Mouse (Mus musculus) ES-CJ7 (cell line): ENCODE results near the gene Col24a1.

Experiments used
- DNase-seq: peaks from one replicate; pipeline ENCODE4 v3.0.0; 2011; ENCODE audit warnings: low read depth, low spot score

Gene Col24a1

DNA sequence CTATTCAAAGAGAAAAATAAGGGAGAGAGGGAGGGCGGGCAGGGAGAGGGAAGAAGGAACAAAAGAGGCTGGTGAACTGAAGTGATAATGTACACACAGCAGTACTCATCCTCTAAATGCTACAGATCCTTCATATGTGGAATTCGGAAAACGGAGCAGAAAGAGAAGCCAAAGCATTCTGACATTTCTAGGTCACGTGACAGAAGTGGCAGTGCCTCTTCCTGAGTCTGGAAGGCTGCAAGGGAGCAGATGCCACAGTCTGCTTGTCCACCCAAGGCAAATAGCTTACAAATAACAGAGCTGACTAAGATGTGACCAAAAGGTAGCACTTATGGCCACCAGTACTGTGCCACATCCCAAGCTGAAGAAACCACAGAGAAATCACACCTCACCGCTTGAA is 164.8 kb downstream of the Col24a1 start:
- DNase-seq, result no peak

DNA sequence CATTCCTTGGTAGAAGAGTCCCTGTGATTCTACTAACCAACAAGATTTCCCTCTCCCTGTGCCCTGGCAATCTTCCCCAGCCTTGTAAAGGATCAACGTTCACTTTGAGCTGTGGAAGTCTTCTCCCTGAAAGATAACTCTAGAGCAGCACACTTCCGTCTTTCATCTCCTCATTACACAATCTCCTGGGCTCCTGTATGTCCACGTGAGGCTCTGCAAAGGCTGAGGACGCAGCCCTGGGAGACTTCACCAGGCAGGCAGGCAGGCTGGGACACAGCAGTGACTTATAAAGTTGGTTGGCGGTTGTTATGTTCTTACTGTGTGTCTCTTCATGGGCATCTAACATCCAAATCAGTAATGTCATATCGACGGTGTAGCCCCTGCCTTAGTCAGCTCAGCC is 170.1 kb downstream of the Col24a1 start:
- DNase-seq, result no peak

DNA sequence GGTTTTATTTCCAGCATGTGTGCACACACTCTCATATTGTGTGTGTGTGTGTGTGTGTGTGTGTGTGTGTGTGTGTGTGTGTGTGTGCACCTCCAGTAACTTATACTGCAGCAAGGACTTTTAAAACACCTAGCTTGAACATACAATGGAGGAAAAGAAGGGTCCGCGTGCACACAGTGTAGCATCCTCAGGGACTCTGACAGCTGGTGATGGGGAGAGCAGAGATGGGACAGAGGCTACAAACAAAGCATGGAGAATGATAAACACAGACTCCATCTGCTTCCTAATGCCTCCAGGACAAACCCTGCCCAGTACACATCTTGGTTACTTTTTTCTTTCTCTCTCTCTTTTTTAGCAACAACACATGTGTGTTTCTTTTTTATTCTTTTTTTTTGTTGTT is 171.5 kb downstream of the Col24a1 start:
- DNase-seq, result no peak

DNA sequence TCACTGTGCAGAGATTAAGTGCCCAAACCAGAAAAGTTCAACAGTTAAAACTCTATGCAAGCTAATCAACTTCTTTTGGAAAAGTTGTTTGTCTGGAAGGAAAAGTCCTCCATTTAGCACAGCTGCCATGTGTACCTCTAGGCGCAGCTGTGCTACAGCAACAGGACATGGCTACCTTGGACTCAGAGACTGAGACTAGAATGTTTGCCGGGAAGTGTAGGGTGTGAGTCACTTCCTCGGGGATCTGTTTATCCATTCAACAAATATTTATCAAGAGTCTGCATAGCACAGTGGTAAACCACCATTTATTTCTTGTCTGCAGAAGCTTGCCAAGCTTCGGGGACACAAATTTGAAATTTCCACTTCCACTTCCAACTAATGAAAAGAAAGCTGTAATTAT is 178.8 kb downstream of the Col24a1 start:
- no peak for DNase-seq

DNA sequence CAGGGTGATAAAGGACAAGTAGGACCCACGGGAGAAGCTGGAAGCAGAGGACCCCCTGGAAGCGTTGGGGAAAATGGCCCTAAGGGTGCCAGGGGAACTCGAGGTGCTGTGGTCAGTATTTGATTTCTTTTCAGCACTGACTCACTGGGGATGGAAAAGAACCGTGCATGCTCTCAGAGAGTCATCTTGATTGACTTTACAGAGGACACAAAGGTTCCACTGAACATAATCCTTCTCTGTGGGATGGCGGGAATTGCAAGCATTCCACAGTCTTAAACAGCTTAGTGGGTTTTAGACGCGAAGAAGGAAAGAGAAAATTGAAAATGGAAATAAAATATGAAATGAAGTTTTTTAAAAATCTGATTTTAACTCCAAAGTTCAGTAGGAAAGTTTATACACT is 181.9 kb downstream of the Col24a1 start:
- no peak for DNase-seq

DNA sequence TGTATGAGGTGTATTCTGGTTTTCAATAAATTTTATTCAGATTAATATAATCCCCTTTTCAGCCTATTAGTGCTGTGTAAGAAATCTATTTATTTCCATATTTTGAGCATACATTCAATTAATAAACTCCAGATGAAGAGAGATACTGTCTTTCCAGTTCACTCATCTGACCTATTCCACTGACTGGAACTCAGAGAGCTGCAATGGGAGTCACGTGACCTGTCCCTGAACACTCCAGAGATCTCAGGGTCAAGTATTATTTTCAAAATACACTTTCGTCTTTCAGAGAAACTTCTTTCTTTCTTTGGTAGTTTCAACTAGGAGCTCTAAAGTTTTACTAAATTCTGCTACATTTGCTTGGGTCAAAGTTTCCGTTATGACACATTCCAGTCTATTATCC is 184.4 kb downstream of the Col24a1 start:
- no peak for DNase-seq

DNA sequence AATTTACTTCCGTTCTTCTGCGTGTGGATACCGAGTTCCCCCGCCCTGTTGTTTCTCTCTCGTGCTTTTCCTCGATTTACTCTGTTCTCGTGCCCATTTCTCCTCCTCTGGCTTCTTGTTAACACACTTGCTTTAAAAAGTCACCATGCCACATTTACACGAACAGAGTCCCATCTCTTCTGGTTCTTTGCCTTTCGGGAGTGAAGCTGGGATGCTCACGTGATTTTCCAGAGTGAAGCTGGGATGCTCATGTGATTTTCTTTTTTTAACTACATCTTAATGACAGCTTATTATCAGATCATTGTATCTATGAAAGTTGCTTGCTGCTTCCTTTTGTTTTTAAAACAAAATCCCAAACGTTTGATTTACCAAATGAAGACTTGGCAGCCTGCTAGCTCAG is 184.8 kb downstream of the Col24a1 start:
- no peak for DNase-seq

DNA sequence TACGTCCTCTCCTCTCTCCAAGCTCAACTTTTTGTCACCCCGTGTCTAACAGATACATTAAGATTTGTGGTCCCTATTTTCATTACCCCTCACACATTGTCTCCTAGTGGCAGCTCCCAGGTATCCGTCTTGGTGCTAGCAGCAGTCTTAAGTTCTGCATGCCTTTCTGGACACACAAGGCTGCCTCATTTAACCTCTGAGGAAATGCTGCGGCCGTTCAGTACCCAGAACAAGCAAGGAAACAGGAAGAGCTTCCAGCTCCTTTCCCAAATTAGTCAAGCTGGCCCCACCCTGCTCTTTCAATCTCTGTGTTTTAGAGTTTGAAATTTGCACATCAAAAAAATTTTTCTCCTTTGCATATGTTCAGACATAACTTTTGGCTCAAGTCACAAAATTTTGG is 186.2 kb downstream of the Col24a1 start:
- no peak for DNase-seq

DNA sequence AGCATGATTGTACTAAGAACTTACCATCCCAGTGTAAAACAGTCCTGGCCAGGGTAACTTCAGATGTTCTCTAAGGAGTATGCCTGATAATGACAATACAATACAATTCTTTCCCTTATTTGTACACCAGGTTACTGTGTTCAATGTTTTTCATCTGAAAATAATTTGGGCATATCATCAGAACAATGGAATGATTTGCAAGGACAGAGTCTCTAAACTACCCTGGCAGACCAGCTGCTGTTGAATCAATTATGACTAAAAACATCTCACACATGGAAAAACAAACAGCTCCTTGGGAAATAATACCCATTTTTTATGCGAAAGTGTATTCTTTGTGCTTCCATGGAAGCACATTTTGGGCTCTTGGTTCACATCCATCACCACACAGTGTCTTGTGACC is 198.0 kb downstream of the Col24a1 start:
- DNase-seq, result no peak

DNA sequence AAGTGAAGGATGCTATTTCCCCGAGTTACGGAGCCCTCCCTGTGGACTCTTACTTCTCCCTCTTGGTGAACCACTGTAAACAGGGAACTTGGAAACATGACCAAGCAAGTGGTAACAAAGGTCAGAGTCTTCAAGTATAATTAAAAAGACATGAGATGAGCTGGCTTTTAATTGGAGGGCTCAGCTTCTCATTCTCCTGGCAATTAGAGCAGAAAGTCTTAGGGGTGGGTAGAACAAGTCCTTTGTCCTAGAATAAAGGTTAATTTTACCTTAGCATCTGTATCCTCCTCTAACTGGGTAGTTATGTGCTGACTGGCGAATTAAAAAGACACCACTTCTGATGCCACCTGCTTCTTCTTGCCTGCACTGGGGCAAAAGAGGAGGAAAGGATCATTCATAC is 199.1 kb downstream of the Col24a1 start:
- no peak for DNase-seq

DNA sequence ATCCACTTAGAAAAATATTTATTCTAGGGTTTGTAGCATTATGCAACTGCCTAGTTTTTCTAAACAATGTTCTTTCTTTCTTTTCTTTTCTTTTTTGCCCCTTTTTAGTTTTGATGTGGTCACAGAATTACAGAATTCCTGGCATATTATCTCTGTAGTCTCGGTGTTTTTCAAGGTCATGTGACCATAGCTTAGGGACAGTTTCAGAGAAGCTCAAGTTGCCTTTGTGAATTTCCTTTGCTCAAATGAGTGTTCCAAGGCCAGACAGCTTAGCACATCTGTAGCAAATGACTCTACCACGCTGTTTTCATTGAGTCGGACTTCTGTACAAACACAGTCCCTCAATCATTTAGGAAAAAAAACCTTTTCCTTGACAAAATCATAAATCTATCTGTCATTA is 205.9 kb downstream of the Col24a1 start:
- no peak for DNase-seq

DNA sequence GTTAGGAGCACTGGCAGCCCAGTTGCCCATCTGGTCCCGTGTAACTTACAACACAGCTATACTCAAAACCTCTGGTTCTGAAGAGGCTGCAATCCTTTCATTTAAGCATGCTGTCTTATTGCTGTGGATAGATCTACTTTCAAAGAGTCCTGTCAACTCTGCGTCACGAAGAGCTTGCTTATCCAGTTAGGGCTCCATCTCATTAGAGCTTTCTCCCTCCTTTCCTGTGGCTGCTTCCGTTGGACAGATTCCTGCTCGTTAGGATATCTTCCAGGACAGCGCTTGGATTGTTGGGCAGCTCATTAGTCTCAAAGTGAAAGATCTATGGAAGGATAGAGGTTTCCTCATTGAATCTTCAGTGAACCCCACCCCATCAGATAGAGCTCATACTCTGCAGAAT is 206.6 kb downstream of the Col24a1 start:
- DNase-seq, result no peak

DNA sequence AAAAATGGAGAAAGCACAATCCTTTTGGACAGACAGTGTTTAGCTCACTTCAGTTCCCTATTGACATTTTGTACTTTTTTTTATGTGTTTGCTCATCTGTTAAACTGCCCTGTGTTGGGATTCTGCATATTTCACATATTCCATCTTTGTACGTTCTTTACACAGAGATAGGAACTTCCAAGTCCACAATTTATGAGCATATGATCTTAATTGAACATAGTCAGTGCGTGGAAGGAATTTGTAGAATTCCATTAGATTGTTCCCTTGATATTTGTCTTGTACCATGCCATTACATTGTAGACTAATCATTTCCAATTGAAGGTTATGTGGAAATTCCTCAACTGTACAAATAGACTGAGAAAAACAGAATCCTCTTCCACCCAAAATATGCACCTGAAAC is 212.6 kb downstream of the Col24a1 start:
- DNase-seq, result no peak

DNA sequence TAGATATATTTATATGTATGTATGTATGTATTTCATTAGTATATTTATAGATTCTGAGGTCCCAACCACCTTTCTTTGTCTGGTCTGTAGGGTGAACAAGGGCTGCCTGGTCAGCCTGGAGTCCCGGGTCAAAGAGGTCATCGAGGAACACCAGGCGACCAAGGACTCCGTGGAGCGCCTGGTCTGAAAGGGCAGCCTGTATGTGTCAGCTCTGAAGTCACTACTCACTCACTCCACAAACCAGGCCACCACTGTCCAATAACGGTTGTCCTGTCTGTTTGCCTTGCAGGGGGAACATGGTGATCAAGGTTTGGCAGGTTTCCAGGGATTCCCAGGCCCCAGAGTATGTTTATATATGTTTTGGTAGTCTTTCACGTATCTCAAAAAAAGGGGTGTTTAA is 216.3 kb downstream of the Col24a1 start:
- no peak for DNase-seq

DNA sequence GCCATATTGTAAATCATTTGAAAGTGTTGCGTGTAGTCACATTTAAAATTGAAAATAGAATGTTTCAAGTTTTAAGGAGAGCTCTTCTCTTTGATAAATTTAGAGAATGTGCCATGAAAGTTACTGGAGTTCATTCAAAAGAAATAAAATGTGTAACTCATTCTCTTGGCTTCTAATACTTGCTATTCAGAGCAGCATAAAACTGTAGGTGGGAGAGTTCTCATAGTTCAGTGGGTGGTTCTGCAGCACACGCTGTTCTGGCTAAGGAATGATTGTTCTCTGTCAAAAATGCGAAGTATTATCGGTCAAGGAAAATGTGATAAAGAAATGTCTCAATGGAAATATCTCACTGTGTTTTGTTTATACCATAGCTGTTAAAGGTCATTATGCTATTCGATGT is 221.9 kb downstream of the Col24a1 start:
- DNase-seq, result no peak

DNA sequence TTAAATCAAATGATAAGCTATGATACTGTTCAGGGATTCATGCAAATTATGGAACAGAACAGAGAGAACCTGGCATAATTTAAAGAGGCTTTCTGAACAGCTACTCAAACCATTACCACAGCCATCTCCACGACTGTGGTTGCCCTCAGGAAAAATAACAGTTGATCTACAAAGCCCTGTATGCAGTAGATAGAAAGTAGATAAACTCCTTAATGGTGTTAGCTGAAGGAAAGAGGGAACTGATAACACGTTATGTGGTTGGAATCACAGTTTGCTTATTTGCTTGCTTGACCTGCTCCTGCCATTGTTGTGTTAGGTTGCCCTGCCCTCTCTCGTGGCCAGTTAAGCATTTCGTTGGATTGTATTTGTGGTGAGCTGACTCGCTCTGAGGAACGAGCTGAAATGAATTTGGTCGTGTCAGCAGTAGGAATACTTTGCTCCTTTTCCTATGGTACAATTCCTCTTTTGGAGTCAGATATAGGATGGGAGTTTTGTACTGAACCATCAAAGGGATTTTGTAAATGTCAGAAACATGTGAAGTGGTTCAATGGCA is 229.3 kb downstream of the Col24a1 start:
- DNase-seq, result no peak

DNA sequence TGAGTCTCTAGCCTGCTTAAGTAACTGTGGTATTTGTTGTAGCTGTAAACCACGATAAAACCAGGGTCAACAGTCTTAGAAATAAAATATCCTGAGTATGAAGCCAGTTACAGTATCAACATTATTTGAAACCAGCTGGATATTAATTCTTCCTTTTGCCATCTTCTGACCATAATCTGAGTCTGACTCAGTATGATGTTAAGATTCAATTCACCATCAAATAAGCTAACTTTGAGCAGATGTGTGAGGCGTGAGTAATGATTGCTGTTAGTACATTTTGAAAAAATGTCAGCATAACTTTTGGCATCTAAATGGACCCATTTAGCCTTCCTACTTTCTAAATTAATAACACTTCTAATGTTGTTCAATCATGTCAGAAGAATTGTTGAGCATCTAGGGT is 230.0 kb downstream of the Col24a1 start:
- DNase-seq, result no peak

DNA sequence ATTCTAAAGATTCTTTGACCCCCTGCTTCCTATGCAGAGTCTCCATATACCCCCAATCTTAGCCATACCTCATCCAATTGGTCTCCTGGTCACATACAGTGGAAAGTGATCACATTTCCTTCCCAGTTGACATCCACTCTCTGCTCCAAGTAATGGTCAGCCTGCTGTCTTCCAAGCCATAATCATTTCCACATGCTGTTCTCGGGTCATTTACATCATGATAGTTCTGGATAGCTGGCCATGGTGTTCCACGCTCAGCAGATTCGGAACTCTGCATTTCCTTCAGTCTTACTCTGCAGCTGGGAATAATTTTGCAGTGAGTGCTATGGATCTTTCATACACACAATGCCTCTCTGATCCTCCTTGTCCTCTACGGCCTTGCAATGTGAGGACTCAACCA is 233.0 kb downstream of the Col24a1 start:
- DNase-seq, result no peak

DNA sequence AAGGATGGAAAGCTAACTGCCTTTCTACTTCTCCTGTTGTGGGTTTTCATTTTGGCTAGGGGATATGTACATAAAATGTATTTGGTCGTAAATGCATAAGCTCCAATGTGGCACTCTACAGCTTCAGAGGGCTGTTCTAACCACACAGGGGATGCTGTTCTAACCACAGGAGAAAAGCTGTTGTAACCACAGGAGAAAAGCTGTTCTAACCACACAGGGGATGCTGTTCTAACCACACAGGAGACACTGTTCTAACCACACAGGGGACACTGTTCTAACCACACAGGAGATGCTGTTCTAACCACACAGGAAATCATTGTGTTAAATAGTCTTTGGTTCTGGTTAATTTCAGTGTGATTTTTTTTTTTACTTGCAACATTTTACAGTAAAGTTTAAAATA is 245.6 kb downstream of the Col24a1 start:
- DNase-seq, result no peak

DNA sequence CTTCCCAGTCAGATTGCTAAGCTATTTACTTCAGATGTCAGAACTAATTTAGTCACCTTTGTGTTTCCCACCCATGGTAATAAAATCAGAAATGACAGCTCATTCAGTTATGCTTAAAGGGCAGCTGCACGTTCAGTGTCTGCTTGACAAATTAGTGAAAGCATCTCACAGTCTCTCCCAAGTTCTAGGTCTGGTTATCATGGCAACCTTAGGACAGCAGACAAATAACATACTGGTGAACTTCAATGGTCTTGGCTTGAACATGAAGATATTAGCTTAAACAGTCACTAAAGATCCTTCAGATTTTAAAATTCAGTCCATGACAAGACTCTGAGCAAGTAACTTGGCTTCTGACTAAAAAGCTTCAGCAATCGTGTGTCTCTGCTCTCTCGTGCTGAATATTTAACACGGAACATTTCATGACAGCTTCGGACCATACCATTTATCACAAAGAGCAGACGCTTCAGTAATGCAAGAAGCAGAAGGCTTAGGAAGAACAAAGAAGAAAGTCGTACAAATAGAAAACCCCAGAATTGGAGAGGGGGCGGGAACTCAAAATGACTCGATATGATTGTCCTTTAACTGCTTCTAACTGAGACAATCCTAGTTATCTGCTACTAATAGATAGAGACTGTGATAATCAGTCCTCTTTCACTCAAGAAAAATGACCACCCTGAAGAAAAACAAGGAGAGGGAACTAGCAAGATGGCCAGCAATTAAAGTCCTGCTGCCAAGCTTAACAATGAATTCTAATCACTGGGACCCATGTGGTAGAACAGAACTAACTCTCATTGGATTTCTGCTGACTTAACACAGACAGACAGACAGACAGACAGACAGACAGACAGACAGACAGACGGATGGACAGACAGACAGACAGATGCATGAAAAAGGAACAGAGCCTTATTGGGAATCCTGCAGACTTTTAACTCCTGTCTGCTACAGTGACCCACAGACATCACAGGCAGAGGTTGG is 256.5 kb downstream of the Col24a1 start:
- DNase-seq, result no peak

DNA sequence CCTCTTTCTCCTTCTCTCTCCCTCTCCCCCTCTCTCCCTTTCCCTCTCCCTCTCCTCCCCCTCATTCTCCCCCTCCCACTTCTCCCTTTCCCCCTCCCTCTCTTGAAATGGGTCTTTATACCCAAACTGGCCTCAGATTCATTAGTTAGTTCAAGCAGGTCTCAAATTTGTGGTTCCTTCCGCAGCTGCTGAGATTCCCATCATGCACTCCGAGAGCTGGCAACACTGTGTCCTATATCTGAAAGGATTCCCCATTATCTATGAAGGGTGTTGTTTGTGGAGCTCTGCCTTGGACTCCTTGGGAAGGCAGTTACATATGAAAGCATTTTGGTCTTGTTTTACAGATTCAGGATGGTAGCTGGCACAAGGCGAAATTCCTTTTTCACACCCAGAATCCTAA is 257.9 kb downstream of the Col24a1 start:
- no peak for DNase-seq

DNA sequence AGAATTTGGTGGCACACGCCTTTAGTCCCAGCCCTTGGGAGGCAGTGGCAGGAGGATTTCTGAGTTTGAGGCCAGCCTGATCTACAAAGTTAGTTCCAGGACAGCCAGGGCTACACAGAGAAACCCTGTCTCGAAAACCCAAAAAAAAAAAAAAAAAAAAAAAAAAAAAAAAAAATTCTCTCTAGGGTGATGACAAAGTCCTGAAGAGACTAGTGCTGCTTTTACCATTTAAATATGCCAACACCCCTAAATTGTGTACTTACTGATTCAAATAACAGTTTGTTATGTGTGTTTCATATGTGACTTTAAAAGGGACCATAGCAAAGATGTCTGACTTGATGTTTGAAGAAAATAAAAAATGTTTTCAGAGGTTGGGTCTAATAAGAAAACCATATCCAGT is 262.1 kb downstream of the Col24a1 start:
- DNase-seq, result no peak

DNA sequence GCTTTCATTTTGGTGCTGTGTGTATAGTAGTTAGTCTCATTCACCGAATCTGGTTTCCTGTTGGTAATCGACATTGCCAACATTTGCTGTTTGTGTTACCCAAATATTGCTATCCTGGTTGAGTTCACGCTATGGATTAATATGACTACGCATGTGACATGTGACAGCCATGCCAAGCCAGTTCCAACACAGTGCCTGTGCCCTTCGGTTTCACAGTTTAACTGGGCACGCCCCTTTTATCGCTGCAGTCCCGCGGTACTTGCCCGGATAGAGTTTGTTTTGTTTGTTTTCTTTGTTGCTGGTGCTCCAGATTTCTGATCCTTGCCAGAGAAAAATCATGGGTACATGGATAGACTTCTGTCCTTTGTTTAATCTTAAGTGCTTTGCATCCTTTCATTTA is 263.9 kb downstream of the Col24a1 start:
- DNase-seq, result no peak
